Mouse (Mus musculus): ENCODE data around the gene Myh14. TPM values are rescaled to one million over a fixed set of nuclear protein-coding genes. Genes with fewer than 3 reads are reported as not detected.

Myh14 gene
- polyA plus RNA-seq, 1 experiment from 2014 or later, result 2.1 TPM

DNA sequence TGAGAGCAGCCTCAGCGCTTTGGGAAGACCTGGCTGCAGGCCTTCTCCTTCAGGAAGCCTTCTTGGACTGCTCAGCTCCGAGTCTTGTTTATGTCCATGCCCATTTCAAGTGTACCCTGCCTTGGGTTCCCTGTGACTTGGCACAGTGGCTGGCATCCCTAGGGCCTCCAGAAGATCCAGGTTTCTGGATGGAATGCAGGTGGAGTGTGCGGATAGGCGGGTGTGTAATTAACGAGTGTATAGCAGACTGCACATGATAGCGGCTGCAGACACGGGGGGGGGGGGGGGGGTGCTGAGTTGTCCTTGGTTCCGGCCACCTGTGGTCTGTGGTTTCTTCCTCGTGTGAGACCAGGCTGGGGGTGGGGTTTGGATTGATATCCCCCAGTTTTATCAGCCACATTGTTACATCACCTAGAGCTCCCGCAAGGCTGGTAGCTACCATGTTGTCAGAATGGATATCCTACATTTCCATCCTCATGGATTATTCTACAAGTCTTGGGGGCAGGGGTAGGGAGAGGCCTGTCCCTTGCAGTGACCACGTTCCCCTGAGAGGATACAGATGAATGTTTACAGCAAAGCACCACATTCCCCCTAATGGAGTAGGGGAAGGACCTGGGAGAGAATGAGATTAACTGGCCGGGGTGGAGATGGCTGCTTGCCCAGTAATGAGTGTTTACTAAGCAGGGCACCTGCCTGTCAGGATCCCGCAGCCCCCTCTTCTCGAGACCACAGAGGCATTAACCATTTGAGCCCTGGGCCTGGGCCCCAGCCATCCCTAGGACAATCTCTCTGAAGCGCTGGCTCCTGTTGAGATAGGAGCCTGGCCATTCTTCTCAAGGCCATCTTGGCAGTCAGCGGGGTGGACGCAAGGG is 15.1 kb upstream of the Myh14 start:
- WGBS, result 70% methylated on average over 17 of the region's 17 CpGs
- H3K4me3 ChIP-seq (ENCODE audit: low read depth, low read length), result no peak overlapping the region

DNA sequence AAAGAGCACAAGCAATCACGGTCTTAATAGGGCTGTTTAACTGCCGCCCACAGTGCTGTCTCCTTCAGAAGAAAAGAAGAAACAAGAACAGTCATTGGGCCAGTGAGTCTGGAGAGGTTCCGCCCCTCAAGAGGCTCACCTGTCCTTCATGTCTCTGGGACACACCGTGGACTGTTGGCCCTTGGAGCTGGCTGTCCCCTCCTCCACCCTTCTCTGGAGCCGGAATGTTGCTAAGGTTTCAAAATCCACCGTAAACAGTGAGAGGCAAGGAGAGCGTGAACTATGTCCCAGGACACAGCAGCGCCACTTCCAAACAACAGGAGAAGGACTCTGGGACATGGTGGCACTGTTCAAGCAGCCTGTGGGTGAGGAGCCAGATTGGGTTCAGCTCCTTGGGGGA is 13.0 kb upstream of the Myh14 start:
- 79% methylated on average over 8 of the region's 8 CpGs for WGBS
- no peaks in the 10 kb centered on the region for H3K27me3 ChIP-seq (ENCODE audit: control insufficient read depth, insufficient read depth, low read length)
- no peak overlapping the region for H3K27ac ChIP-seq (replicated peaks; ENCODE audit: low read depth, low read length)
- no peak overlapping the region for H3K4me2 ChIP-seq (ENCODE audit: low read depth, low read length)
- H3K4me1 ChIP-seq (ENCODE audit: control insufficient read depth, insufficient read depth, low read length), result no peaks in the 10 kb centered on the region
- no peak for ATAC-seq (replicated peaks; ENCODE audit: insufficient number of reproducible peaks, low FRiP score, low TSS enrichment, low read depth)
- no peak overlapping the region for H3K9ac ChIP-seq (replicated peaks; ENCODE audit: low read length)
- no peaks in the 10 kb centered on the region for H3K9me3 ChIP-seq (replicated peaks; ENCODE audit: control insufficient read depth, low read length)
- no peak for DNase-seq (ENCODE audit: low spot score)
- H3K4me3 ChIP-seq (ENCODE audit: low read depth, low read length), result no peak overlapping the region
- no peaks in the 10 kb centered on the region for H3K36me3 ChIP-seq (replicated peaks; ENCODE audit: control insufficient read depth, insufficient read depth, low read depth, low read length)

More for the DNA sequence above, 15.1 kb upstream of the Myh14 start:
- DNase-seq (ENCODE audit: low spot score) (no peak), ATAC-seq (replicated peaks; ENCODE audit: insufficient number of reproducible peaks, low FRiP score, low TSS enrichment, low read depth) (no peak)
- no peak overlapping the region for H3K9ac ChIP-seq (replicated peaks; ENCODE audit: low read length)
- no peaks in the 10 kb centered on the region for H3K4me1 ChIP-seq (ENCODE audit: control insufficient read depth, insufficient read depth, low read length)
- no peak overlapping the region for H3K4me2 ChIP-seq (ENCODE audit: low read depth, low read length)
- H3K36me3 ChIP-seq (replicated peaks; ENCODE audit: control insufficient read depth, insufficient read depth, low read depth, low read length), result no peaks in the 10 kb centered on the region
- no peaks in the 10 kb centered on the region for H3K27me3 ChIP-seq (ENCODE audit: control insufficient read depth, insufficient read depth, low read length)
- no peak overlapping the region for H3K27ac ChIP-seq (replicated peaks; ENCODE audit: low read depth, low read length)
- no peaks in the 10 kb centered on the region for H3K9me3 ChIP-seq (replicated peaks; ENCODE audit: control insufficient read depth, low read length)

DNA sequence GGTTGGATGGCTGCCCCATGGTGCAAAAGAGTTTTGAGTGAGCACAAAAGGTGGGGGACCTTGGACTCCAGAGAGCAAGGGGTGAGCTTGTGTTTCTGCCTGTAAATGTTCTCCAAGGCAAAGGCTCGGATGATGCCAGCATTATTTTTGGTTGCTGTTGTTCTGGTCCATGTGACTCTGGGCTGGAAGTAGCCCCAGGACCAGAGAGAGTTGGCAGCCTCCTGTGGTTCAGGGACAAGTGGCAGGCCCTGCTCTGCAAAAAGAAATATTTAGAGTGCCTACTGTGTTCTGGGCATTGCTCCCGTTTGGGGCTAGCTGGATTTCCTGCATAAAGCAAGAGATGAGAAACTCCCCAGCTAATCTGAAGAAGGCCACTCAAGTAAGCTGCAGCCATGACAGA is 6.0 kb upstream of the Myh14 start:
- no peak overlapping the region for H3K4me3 ChIP-seq (ENCODE audit: low read depth, low read length)
- H3K36me3 ChIP-seq (replicated peaks; ENCODE audit: control insufficient read depth, insufficient read depth, low read depth, low read length), result no peaks in the 10 kb centered on the region
- no peak for DNase-seq (ENCODE audit: low spot score)
- no peak overlapping the region for H3K27ac ChIP-seq (replicated peaks; ENCODE audit: low read depth, low read length)
- no peak for ATAC-seq (replicated peaks; ENCODE audit: insufficient number of reproducible peaks, low FRiP score, low TSS enrichment, low read depth)
- no peaks in the 10 kb centered on the region for H3K27me3 ChIP-seq (ENCODE audit: control insufficient read depth, insufficient read depth, low read length)
- H3K9ac ChIP-seq (replicated peaks; ENCODE audit: low read length), result no peak overlapping the region
- H3K4me2 ChIP-seq (ENCODE audit: low read depth, low read length), result no peak overlapping the region
- H3K9me3 ChIP-seq (replicated peaks; ENCODE audit: control insufficient read depth, low read length), result no peaks in the 10 kb centered on the region
- H3K4me1 ChIP-seq (ENCODE audit: control insufficient read depth, insufficient read depth, low read length), result no peaks in the 10 kb centered on the region
- 65% methylated on average over 2 of the region's 2 CpGs for WGBS

DNA sequence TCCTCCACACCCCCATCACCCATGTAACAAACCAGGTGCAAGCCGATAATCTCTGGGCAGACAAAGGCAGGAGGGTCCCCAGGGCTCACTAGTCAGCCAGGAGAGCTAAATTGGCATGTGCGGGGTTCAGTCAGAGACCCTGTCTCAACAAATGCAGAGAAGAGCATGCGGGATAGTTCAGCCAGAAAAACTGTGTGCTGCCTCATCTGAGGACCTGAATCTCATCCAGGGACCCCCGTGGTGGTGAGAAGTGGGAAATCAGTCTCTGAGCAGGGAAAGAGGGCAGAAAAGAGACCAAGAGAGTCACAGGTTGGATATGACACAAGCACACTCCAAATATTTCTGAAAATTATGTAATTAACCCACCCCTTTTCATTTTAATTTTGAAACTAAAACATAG is 5.5 kb upstream of the Myh14 start:
- Histone ChIP-seq H3K4me3 (ENCODE audit: low read depth, low read length) (no peak overlapping the region), H3K9me3 (replicated peaks; ENCODE audit: control insufficient read depth, low read length) (no peaks in the 10 kb centered on the region), H3K27ac (replicated peaks; ENCODE audit: low read depth, low read length) (no peak overlapping the region), H3K4me2 (ENCODE audit: low read depth, low read length) (no peak overlapping the region), H3K27me3 (ENCODE audit: control insufficient read depth, insufficient read depth, low read length) (no peaks in the 10 kb centered on the region), H3K9ac (replicated peaks; ENCODE audit: low read length) (no peak overlapping the region), H3K4me1 (ENCODE audit: control insufficient read depth, insufficient read depth, low read length) (no peaks in the 10 kb centered on the region), H3K36me3 (replicated peaks; ENCODE audit: control insufficient read depth, insufficient read depth, low read depth, low read length) (no peaks in the 10 kb centered on the region)
- DNase-seq (ENCODE audit: low spot score) (no peak), ATAC-seq (replicated peaks; ENCODE audit: insufficient number of reproducible peaks, low FRiP score, low TSS enrichment, low read depth) (no peak)
- WGBS, result 58% methylated on average over 4 of the region's 4 CpGs

DNA sequence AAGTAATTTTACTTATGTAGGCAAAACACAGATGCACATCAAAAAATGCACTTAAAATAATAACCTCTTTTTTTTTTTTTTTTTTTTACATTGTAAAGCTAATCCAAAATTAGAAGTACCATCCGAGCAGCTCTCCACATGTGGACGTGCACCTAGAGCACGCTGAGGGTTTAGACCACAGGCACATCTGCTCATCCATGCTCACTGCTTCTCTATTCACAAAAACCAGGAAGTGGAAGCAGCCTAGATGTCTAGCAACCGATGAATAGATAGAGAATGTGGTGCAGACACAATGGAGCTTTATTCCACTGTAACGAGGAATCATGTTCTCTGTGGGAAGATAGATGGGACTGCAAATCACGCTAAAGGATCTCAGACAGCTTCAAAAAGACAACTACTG is 4.5 kb upstream of the Myh14 start:
- Histone ChIP-seq H3K27me3 (ENCODE audit: control insufficient read depth, insufficient read depth, low read length) (peaks cover 5% of the 10 kb centered on the region; the same call in 1 of the 2 replicates), H3K4me1 (ENCODE audit: control insufficient read depth, insufficient read depth, low read length) (peaks cover 4% of the 10 kb centered on the region; the same call in 1 of the 2 replicates), H3K9me3 (replicated peaks; ENCODE audit: control insufficient read depth, low read length) (no peaks in the 10 kb centered on the region), H3K9ac (replicated peaks; ENCODE audit: low read length) (no peak overlapping the region), H3K27ac (replicated peaks; ENCODE audit: low read depth, low read length) (no peak overlapping the region), H3K4me3 (ENCODE audit: low read depth, low read length) (no peak overlapping the region), H3K4me2 (ENCODE audit: low read depth, low read length) (no peak overlapping the region), H3K36me3 (replicated peaks; ENCODE audit: control insufficient read depth, insufficient read depth, low read depth, low read length) (no peaks in the 10 kb centered on the region)
- 48% methylated on average over 6 of the region's 6 CpGs for whole genome bisulfite sequencing
- DNase-seq (ENCODE audit: low spot score) (no peak), ATAC-seq (replicated peaks; ENCODE audit: insufficient number of reproducible peaks, low FRiP score, low TSS enrichment, low read depth) (no peak)

DNA sequence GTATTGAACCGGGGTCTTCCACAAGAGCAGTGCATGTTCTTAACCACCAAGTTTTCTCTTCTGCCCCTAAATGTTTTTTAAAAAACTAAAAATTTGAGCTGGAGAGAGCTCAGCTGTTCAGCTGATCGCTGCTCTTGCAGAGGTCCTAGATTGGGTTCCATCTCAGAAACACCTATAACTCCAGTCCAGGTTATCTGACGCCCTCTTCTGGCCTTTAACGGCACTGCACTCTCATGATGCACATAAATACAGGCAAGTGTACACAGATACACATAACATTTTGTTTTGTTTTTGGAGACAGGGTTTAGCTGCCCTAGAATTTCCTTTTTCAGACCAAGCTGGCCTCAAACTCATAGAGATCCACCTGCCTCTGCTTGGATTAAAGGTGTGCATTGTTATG is 3.9 kb upstream of the Myh14 start:
- no peaks in the 10 kb centered on the region for H3K9me3 ChIP-seq (replicated peaks; ENCODE audit: control insufficient read depth, low read length)
- ATAC-seq (replicated peaks; ENCODE audit: insufficient number of reproducible peaks, low FRiP score, low TSS enrichment, low read depth) (no peak), DNase-seq (ENCODE audit: low spot score) (no peak)
- H3K4me2 ChIP-seq (ENCODE audit: low read depth, low read length), result no peak overlapping the region
- no peak overlapping the region for H3K4me3 ChIP-seq (ENCODE audit: low read depth, low read length)
- WGBS, result 72% methylated on average over 4 of the region's 4 CpGs
- H3K27me3 ChIP-seq (ENCODE audit: control insufficient read depth, insufficient read depth, low read length), result peaks cover 5% of the 10 kb centered on the region; the same call in 1 of the 2 replicates
- H3K36me3 ChIP-seq (replicated peaks; ENCODE audit: control insufficient read depth, insufficient read depth, low read depth, low read length), result no peaks in the 10 kb centered on the region
- no peak overlapping the region for H3K27ac ChIP-seq (replicated peaks; ENCODE audit: low read depth, low read length)
- no peak overlapping the region for H3K9ac ChIP-seq (replicated peaks; ENCODE audit: low read length)
- peaks cover 4% of the 10 kb centered on the region; the same call in 1 of the 2 replicates for H3K4me1 ChIP-seq (ENCODE audit: control insufficient read depth, insufficient read depth, low read length)

DNA sequence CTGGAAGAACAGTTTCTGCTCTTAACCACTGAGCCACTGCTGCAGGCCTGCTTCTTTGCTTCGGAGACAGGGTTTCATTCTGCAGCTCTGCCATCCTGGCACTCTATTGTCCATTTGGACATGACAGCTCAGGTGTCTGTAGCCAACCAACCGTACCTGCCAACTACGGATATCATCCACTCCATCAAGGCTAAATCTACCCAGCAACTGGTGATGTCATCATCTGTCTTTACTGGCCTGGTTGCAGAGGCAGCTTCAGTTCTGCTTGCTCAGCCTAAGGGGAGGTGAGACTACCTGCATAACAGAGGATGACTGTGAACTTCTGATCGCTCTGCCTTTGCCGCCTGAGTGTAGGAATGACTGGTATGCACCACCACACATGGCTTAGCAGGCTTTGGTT is 1.6 kb upstream of the Myh14 start:
- Histone ChIP-seq H3K27me3 (ENCODE audit: control insufficient read depth, insufficient read depth, low read length) (peaks cover 8% of the 10 kb centered on the region; the same call in 1 of the 2 replicates), H3K9ac (replicated peaks; ENCODE audit: low read length) (no peak overlapping the region), H3K9me3 (replicated peaks; ENCODE audit: control insufficient read depth, low read length) (no peaks in the 10 kb centered on the region), H3K36me3 (replicated peaks; ENCODE audit: control insufficient read depth, insufficient read depth, low read depth, low read length) (no peaks in the 10 kb centered on the region), H3K27ac (replicated peaks; ENCODE audit: low read depth, low read length) (no peak overlapping the region), H3K4me1 (ENCODE audit: control insufficient read depth, insufficient read depth, low read length) (peaks cover 4% of the 10 kb centered on the region; the same call in 1 of the 2 replicates), H3K4me3 (ENCODE audit: low read depth, low read length) (no peak overlapping the region), H3K4me2 (ENCODE audit: low read depth, low read length) (no peak overlapping the region)
- DNase-seq (ENCODE audit: low spot score), result no peak
- 78% methylated on average over 5 of the region's 5 CpGs for WGBS
- ATAC-seq (replicated peaks; ENCODE audit: insufficient number of reproducible peaks, low FRiP score, low TSS enrichment, low read depth), result no peak

DNA sequence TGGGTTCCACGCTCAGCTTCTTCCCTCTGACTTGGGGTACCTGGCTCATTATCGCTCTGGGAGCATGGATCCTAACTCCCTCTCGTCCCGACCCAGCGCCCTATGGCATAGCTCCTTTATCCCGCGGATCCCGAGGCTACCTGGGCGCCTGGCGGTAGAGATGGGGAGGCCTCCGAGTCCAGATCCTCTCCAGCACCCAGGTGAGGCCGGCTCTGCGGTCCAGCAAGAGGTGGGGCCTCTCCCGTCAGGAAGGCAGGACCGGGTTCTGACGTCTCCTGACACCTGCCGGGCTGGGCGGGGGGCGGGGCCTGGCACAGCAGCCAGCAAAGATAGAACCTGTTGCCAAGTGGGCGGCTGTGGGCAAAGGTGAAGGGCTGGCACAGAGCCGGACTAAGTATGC is 1.5 kb downstream of the Myh14 start:
- 16% methylated on average over 21 of the region's 21 CpGs for WGBS
- ATAC-seq (replicated peaks; ENCODE audit: insufficient number of reproducible peaks, low FRiP score, low TSS enrichment, low read depth), result no peak
- H3K9ac ChIP-seq (replicated peaks; ENCODE audit: low read length), result no peak overlapping the region
- H3K9me3 ChIP-seq (replicated peaks; ENCODE audit: control insufficient read depth, low read length), result no peaks in the 10 kb centered on the region
- H3K4me1 ChIP-seq (ENCODE audit: control insufficient read depth, insufficient read depth, low read length), result peaks cover 4% of the 10 kb centered on the region; the same call in 1 of the 2 replicates
- no peak overlapping the region for H3K27ac ChIP-seq (replicated peaks; ENCODE audit: low read depth, low read length)
- DNase-seq (ENCODE audit: low spot score), result no peak
- no peak overlapping the region for H3K4me3 ChIP-seq (ENCODE audit: low read depth, low read length)
- no peaks in the 10 kb centered on the region; the same call in 1 of the 2 replicates for H3K36me3 ChIP-seq (replicated peaks; ENCODE audit: control insufficient read depth, insufficient read depth, low read depth, low read length)
- H3K27me3 ChIP-seq (ENCODE audit: control insufficient read depth, insufficient read depth, low read length), result peaks cover 8% of the 10 kb centered on the region; the same call in 1 of the 2 replicates
- no peak overlapping the region for H3K4me2 ChIP-seq (ENCODE audit: low read depth, low read length)

All from embryonic facial prominence, embryonic 11.5 days (tissue).